Mouse (Mus musculus): ENCODE results near the gene Nfia.

- TF ChIP-seq CTCF (IDR thresholded peaks at IDR 0.05; ENCODE audit: insufficient read depth, low read depth, low read length) = no peak
- no peak for TF ChIP-seq POLR2A (IDR thresholded peaks at IDR 0.05; ENCODE audit: insufficient read depth, low read depth, low read length)
These were observed 102.4 kb downstream of the Nfia start for GRCm38 (mm10) chr4:97874916-97875315.
